Mouse (Mus musculus): Measurements from ENCODE around the gene Rab17.
A peak's percentile ranks its signal among the peaks of the same experiment; 100 is the strongest.

Gene Rab17

GRCm38 (mm10) chr1:90969347-90969784 is at the start of gene Rab17:
Rab17 (minus strand) TSS chr1:90969661.
- peak; percentile 40 for DNase-seq (ENCODE audit: low spot score)

- peak; percentile 50 for DNase-seq (ENCODE audit: low spot score)
These were observed 47.8 kb upstream of the Rab17 start for GRCm38 (mm10) chr1:91017111-91017758.

GRCm38 (mm10) chr1:91015571-91015970 is 46.1 kb upstream of the Rab17 start:
- no peak for DNase-seq (ENCODE audit: low spot score)

- no peak for DNase-seq (ENCODE audit: low spot score)
These were observed 44.3 kb upstream of the Rab17 start for GRCm38 (mm10) chr1:91013803-91014202.

GRCm38 (mm10) chr1:91011336-91011735 is 41.9 kb upstream of the Rab17 start:
- peak; percentile 21 for DNase-seq (ENCODE audit: low spot score)

GRCm38 (mm10) chr1:91010716-91011115 is 41.3 kb upstream of the Rab17 start:
- peak; percentile 25 for DNase-seq (ENCODE audit: low spot score)

GRCm38 (mm10) chr1:91010216-91010615 is 40.8 kb upstream of the Rab17 start:
- peak; percentile 26 for DNase-seq (ENCODE audit: low spot score)

- peak; percentile 39 for DNase-seq (ENCODE audit: low spot score)
These were observed 39.8 kb upstream of the Rab17 start for GRCm38 (mm10) chr1:91009266-91009665.

- DNase-seq (ENCODE audit: low spot score) = peak; percentile 32
These were observed 39.3 kb upstream of the Rab17 start for GRCm38 (mm10) chr1:91008746-91009145.

- DNase-seq (ENCODE audit: low spot score) = peak; percentile 35
These were observed 38.8 kb upstream of the Rab17 start for GRCm38 (mm10) chr1:91008147-91008682.

- no peak for DNase-seq (ENCODE audit: low spot score)
These were observed 37.2 kb upstream of the Rab17 start for GRCm38 (mm10) chr1:91006708-91007107.

- no peak for DNase-seq (ENCODE audit: low spot score)
These were observed 36.6 kb upstream of the Rab17 start for GRCm38 (mm10) chr1:91006037-91006436.

- no peak for DNase-seq (ENCODE audit: low spot score)
These were observed 34.2 kb upstream of the Rab17 start for GRCm38 (mm10) chr1:91003522-91004253.

GRCm38 (mm10) chr1:91002641-91003040 is 33.2 kb upstream of the Rab17 start:
- DNase-seq (ENCODE audit: low spot score) = no peak

GRCm38 (mm10) chr1:91001871-91002539 is 32.5 kb upstream of the Rab17 start:
- DNase-seq (ENCODE audit: low spot score) = peak; percentile 27

GRCm38 (mm10) chr1:91001101-91001500 is 31.6 kb upstream of the Rab17 start:
- DNase-seq (ENCODE audit: low spot score) = peak; percentile 27

- peak; percentile 34 for DNase-seq (ENCODE audit: low spot score)
These were observed 30.6 kb upstream of the Rab17 start for GRCm38 (mm10) chr1:90999911-91000601.

GRCm38 (mm10) chr1:90998891-90999611 is 29.6 kb upstream of the Rab17 start:
- peak; percentile 49 for DNase-seq (ENCODE audit: low spot score)

- peak; percentile 66 for DNase-seq (ENCODE audit: low spot score)
These were observed 28.9 kb upstream of the Rab17 start, which contains the start of gene Lrrfip1 for GRCm38 (mm10) chr1:90998268-90998890. Lrrfip1 (plus strand) TSS chr1:90998737.

- peak; percentile 30 for DNase-seq (ENCODE audit: low spot score)
These were observed 28.2 kb upstream of the Rab17 start for GRCm38 (mm10) chr1:90997641-90998040.

GRCm38 (mm10) chr1:90997136-90997535 is 27.7 kb upstream of the Rab17 start:
- peak; percentile 21 for DNase-seq (ENCODE audit: low spot score)

Data from testis, postnatal 10 days (tissue).